Mouse (Mus musculus): Measurements from ENCODE around the gene Cep97.

GRCm38 (mm10) chr16:55951679-55952327 lies 17.1 kb upstream of the Cep97 start:
- no peak for TF ChIP-seq CTCF (conservative IDR thresholded peaks at IDR 0.05; ENCODE audit: low read length)
- no peak for TF ChIP-seq POU5F1 (IDR thresholded peaks at IDR 0.05; ENCODE audit: borderline replicate concordance, low read length)
